Mouse (Mus musculus) liver, embryonic 14.5 days (tissue): ENCODE data around the gene Arl8a. TPM values are rescaled to one million over a fixed set of nuclear protein-coding genes. Genes with fewer than 3 reads are reported as not detected.

Source experiments
- ATAC-seq: fragments of 200-750 bp; cut with Nextera tagmentation; 2 replicates; pipeline ENCODE4 v1.8.0; 2017; ENCODE audit warnings: moderate number of reproducible peaks, mild to moderate bottlenecking, moderate library complexity; ENCODE audit not compliant: insufficient read depth
- DNase-seq, 3 experiments: peaks; one replicate each; pipeline ENCODE4 v3.0.0-alpha.2; 2012 to 2013; ENCODE audit warnings: low read depth in 3 of 3, low spot score in 3 of 3
- H3K27ac ChIP-seq: fragments of 300-500 bp; sonication (generic); 2 replicates; pipeline ENCODE4 v1.5.1; 2014; ENCODE audit warnings: moderate library complexity, mild to moderate bottlenecking, control low read depth, inconsistent platforms
- H3K27me3 ChIP-seq: fragments of 300-500 bp; sonication (generic); 2 replicates; pipeline ENCODE4 v1.6.1; 2014; ENCODE audit warnings: mild to moderate bottlenecking, low read length, moderate library complexity; ENCODE audit not compliant: control insufficient read depth, insufficient read depth
- H3K36me3 ChIP-seq: fragments of 300-500 bp; sonication (generic); replicated peaks from 2 replicates; pipeline ENCODE4 v1.6.1; 2014; ENCODE audit warnings: low read depth; ENCODE audit not compliant: control insufficient read depth, insufficient read depth
- H3K4me1 ChIP-seq, 2 experiments: fragments of 200-500 bp in 1 of 2; fragments of 300-500 bp in 1 of 2; sonication (generic) in 1 of 2; replicated peaks; 2 replicates each; pipeline ENCODE4 v1.6.1; 2012 to 2014; ENCODE audit warnings: antibody characterized with exemption in 1 of 2, inconsistent platforms in 1 of 2, low read length in 1 of 2; ENCODE audit not compliant: control insufficient read depth in 2 of 2, insufficient read depth in 2 of 2
- H3K4me2 ChIP-seq: fragments of 300-500 bp; sonication (generic); 2 replicates; pipeline ENCODE4 v1.6.1; 2014; ENCODE audit warnings: low read depth, mild to moderate bottlenecking, control low read depth, moderate library complexity
- H3K4me3 ChIP-seq, 2 experiments: fragments of 200-500 bp in 1 of 2; fragments of 300-500 bp in 1 of 2; sonication (generic) in 1 of 2; 2 replicates each; pipeline ENCODE4 v1.5.1; 2012 to 2014; ENCODE audit warnings: low read depth in 2 of 2, low read length in 2 of 2, mild to moderate bottlenecking in 2 of 2, control low read depth in 1 of 2, inconsistent platforms in 1 of 2, moderate library complexity in 1 of 2; ENCODE audit not compliant: insufficient read depth in 1 of 2
- H3K9ac ChIP-seq: fragments of 300-500 bp; sonication (generic); replicated peaks from 2 replicates; pipeline ENCODE4 v1.6.1; 2014; ENCODE audit warnings: mild to moderate bottlenecking, control low read depth, moderate library complexity
- H3K9me3 ChIP-seq: fragments of 300-500 bp; sonication (generic); 2 replicates; pipeline ENCODE4 v1.6.1; 2016; ENCODE audit warnings: low read length, mixed read lengths; ENCODE audit not compliant: control insufficient read depth
- CTCF ChIP-seq: IDR thresholded peaks from 2 replicates; pipeline ENCODE4 v1.5.1; 2016; ENCODE audit warnings: antibody characterized with exemption, low read depth, control low read depth
- EP300 ChIP-seq: IDR thresholded peaks from 2 replicates; pipeline ENCODE4 v1.6.1; 2016; ENCODE audit warnings: antibody characterized with exemption, low read depth
- WGBS: fragments of 180-500 bp; shearing (Covaris S2); extraction: QIAGEN DNeasy Blood & Tissue Kit; methylation state at CpG from one replicate; pipeline ENCODE4 v1.1.7; 2014; ENCODE audit not compliant: insufficient replicate concordance; 5-methylcytosine and 5-hydroxymethylcytosine counted together
- polyA plus RNA-seq, 2 experiments: library from polyadenylated mRNA; depleted of rRNA in 1 of 2; stranded (reverse) in 1 of 2; unstranded in 1 of 2; fragments of >200 nt; fragmentation: Nextera tagmentation in 1 of 2; extraction: Ambion mirVana in 1 of 2; gene quantifications; 2 replicates each; pipeline versions ENCODE4 v1.2.1 to v1.2.3; 2012 to 2014

Gene Arl8a
- polyA plus RNA-seq, 2 experiments, result 7.2 to 9.2 TPM

DNA sequence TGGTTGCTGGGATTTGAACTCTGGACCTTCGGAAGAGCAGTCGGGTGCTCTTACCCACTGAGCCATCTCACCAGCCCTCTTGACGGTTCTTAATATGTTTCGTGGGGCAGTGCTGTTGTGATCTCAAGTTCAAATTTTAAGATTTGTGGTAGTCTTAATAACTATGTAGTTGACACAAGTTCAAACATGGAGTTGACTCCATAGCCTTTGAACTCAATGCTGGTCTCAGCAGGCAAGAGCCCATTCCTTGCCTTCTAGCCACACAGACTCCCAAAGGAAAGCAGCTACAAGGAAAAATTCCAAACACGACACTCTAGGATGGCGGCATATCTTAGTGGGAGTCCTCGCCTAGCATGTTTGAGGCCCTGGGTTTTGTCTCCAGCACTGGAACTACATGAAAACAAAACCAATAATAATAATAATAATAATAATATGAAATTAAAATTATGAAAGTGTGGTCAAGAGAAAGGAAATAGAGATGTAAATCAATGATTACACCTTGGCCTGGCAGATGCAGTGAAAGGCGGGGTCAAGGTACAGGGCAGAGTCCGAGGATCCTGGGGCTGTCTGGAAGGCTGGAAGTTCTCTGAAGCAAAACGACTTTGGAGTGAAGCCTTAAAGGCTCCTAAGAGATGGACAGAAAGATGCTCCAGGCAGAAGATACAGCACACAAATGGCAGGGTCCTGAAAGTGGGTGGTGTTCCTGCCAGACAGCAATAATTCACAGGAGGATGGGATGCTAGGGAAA, 22.0 kb downstream of the Arl8a start:
- no peaks in the 10 kb centered on the region for H3K9me3 ChIP-seq
- TF ChIP-seq EP300 (no peak), CTCF (no peak)

GRCm38 (mm10) chr1:135169556-135170224, 23.1 kb downstream of the Arl8a start:
- Histone ChIP-seq H3K36me3 (no peaks in the 10 kb centered on the region), H3K27me3 (no peaks in the 10 kb centered on the region; the same call in 1 of the 2 replicates), H3K9ac (no peak overlapping the region), H3K4me2 (no peak overlapping the region), H3K4me1 (0 out of 4 replicates have a peak, but pooled peaks cover 0 to 2% of the 10 kb centered on the region in 2 experiments), H3K9me3 (no peaks in the 10 kb centered on the region), H3K4me3 (no peak overlapping the region), H3K27ac (no peak overlapping the region)
- TF ChIP-seq EP300, result no peak
- no peak for TF ChIP-seq CTCF
- no peak for DNase-seq
- ATAC-seq, result no peak
- 35% methylated on average over 12 of the region's 12 CpGs for WGBS

More for the DNA sequence above, 22.0 kb downstream of the Arl8a start:
- no peak overlapping the region for H3K27ac ChIP-seq
- H3K36me3 ChIP-seq, result no peaks in the 10 kb centered on the region
- ATAC-seq, result no peak
- H3K4me3 ChIP-seq, result no peak overlapping the region
- H3K27me3 ChIP-seq, result no peaks in the 10 kb centered on the region; the same call in 1 of the 2 replicates
- WGBS, result 71% methylated on average over 10 of the region's 10 CpGs
- no peak overlapping the region for H3K4me2 ChIP-seq
- H3K4me1 ChIP-seq, result 0 out of 4 replicates have a peak, but pooled peaks cover 0 to 2% of the 10 kb centered on the region in 2 experiments
- no peak for DNase-seq
- H3K9ac ChIP-seq, result no peak overlapping the region

- no peak for ATAC-seq
- 0 out of 4 replicates have a peak, but pooled peaks cover 0 to 2% of the 10 kb centered on the region in 2 experiments for H3K4me1 ChIP-seq
- H3K4me3 ChIP-seq, result no peak overlapping the region
- TF ChIP-seq EP300, result no peak
- no peak for TF ChIP-seq CTCF
- no peak overlapping the region for H3K4me2 ChIP-seq
- H3K36me3 ChIP-seq, result no peaks in the 10 kb centered on the region
- H3K9ac ChIP-seq, result no peak overlapping the region
- H3K9me3 ChIP-seq, result no peaks in the 10 kb centered on the region
- no peak for DNase-seq
- WGBS, result 51% methylated on average over 10 of the region's 10 CpGs
- no peak overlapping the region for H3K27ac ChIP-seq
- no peaks in the 10 kb centered on the region; the same call in 1 of the 2 replicates for H3K27me3 ChIP-seq
These were observed 23.7 kb downstream of the Arl8a start for GRCm38 (mm10) chr1:135170299-135170698.

DNA sequence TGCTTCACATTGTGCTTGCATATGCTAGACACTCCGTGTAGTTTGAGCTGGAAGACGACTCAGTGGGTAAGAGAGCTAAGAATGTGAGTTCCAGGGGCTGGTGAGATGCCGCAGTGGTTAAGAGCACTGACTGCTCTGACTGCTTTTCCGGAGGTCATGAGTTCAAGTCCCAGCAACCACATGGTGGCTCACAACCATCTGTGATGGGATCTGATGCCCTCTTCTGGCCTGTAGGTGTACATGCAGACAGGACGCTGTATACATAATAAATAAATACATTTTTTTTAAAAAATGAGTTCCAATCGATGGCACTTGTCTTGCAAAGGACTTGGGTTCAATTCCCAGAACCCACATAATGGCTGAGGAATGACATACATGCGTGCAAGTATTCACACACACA, 24.6 kb downstream of the Arl8a start:
- 62% methylated on average over 7 of the region's 7 CpGs for WGBS
- no peak for ATAC-seq

DNA sequence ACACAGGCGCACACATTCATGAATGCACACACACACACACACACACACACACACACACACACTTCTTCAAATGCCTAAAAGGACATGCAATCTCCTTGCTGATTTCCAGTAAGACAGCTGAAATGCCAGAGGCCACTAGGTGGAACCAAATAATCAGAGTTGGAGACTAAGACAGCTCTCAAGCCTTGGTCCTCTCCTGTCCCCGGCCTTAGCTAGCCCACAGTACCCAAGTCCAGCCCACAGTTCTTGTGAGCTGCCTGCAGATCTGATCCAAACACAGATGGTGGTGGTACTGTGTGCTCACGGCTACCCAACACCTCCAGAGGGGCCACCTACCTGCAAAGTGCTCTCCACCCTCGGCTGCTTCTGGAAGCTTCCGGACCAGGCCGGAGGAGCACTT, 25.4 kb downstream of the Arl8a start:
- 59% methylated on average over 6 of the region's 6 CpGs for WGBS
- ATAC-seq, result no peak
- peak; percentile 27 to 41 (median 38) for DNase-seq
- no peaks in the 10 kb centered on the region for H3K36me3 ChIP-seq
- TF ChIP-seq EP300 (no peak), CTCF (peak; percentile 68)
- H3K9me3 ChIP-seq, result no peaks in the 10 kb centered on the region
- H3K9ac ChIP-seq, result no peak overlapping the region
- no peak overlapping the region for H3K27ac ChIP-seq
- H3K4me2 ChIP-seq, result no peak overlapping the region
- H3K27me3 ChIP-seq, result no peaks in the 10 kb centered on the region; the same call in 1 of the 2 replicates
- H3K4me1 ChIP-seq, result 0 out of 4 replicates have a peak, but pooled peaks cover 0 to 2% of the 10 kb centered on the region in 2 experiments
- no peak overlapping the region for H3K4me3 ChIP-seq

More for the DNA sequence above, 24.6 kb downstream of the Arl8a start:
- Histone ChIP-seq H3K4me2 (no peak overlapping the region), H3K9ac (no peak overlapping the region), H3K36me3 (no peaks in the 10 kb centered on the region), H3K27ac (no peak overlapping the region), H3K9me3 (no peaks in the 10 kb centered on the region), H3K27me3 (no peaks in the 10 kb centered on the region; the same call in 1 of the 2 replicates), H3K4me3 (no peak overlapping the region), H3K4me1 (0 out of 4 replicates have a peak, but pooled peaks cover 0 to 2% of the 10 kb centered on the region in 2 experiments)
- TF ChIP-seq EP300 (no peak), CTCF (peak; percentile 53)
- DNase-seq, result no peak
